Mouse (Mus musculus): ENCODE data around the gene Dnmt3l. TPM values are rescaled to one million over a fixed set of nuclear protein-coding genes. Genes with fewer than 3 reads are reported as not detected.
"Not testable (repeated sequence)": the region's sequence is repeated elsewhere in the genome, so short reads cannot be mapped to it uniquely, and the experiment has no call there.

Dnmt3l gene
- total and polyA plus RNA-seq, 2 experiments from 2014 or later = not detected

DNA sequence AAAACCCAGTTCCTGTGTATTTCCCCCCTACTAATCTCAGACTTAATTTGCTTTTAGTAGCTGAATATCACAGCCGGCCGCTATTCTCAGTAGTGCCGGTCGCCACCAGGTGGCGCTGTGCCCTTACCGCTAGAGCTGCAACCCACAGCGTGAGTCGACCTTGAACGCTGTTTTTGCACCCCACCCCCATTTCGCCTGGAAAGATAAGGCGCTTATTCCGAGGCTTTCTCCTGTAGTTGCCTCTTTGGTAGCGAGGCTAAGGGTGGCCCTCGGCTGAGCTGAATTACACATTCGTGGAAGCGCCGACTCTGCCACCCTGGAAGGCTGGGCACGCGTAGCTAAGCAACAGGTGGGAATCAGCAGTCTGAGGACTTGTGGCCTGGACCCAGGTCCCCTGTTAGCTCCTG lies 22.9 kb upstream of the Dnmt3l start:
- Histone ChIP-seq H3K4me2 (ENCODE audit: low read depth, low read length) (peak overlapping the region; percentile 52), H3K27ac (ENCODE audit: low read depth) (peak overlapping the region; percentile 80), H3K9me3 (replicated peaks; ENCODE audit: control insufficient read depth, low read length) (0 out of 2 replicates have a peak, but pooled peaks cover 6% of the 10 kb centered on the region), H3K4me1 (ENCODE audit: control insufficient read depth, insufficient read depth) (no peaks in the 10 kb centered on the region), H3K4me3 (ENCODE audit: low read depth, low read length) (peak overlapping the region; percentile 28), H3K27me3 (ENCODE audit: control insufficient read depth, insufficient read depth, low read length) (no peaks in the 10 kb centered on the region), H3K9ac (replicated peaks; ENCODE audit: low read depth, low read length) (no peak overlapping the region), H3K36me3 (replicated peaks; ENCODE audit: control insufficient read depth, insufficient read depth, low read length) (no peaks in the 10 kb centered on the region)
- TF ChIP-seq EP300 (IDR thresholded peaks at IDR 0.05; ENCODE audit: low read depth) (no peak), CTCF (IDR thresholded peaks at IDR 0.05; ENCODE audit: low read depth) (peak; percentile 95)
- DNase-seq (ENCODE audit: low spot score) = peak; percentile 80
- WGBS = 11% methylated on average over 19 of the region's 19 CpGs
- peak; percentile 86 for ATAC-seq (ENCODE audit: insufficient read depth, low read depth)

- Histone ChIP-seq H3K36me3 (replicated peaks; ENCODE audit: control insufficient read depth, insufficient read depth, low read length) (no peaks in the 10 kb centered on the region), H3K27me3 (ENCODE audit: control insufficient read depth, insufficient read depth, low read length) (no peaks in the 10 kb centered on the region), H3K27ac (ENCODE audit: low read depth) (peak overlapping the region; percentile 80), H3K9me3 (replicated peaks; ENCODE audit: control insufficient read depth, low read length) (0 out of 2 replicates have a peak, but pooled peaks cover 6% of the 10 kb centered on the region), H3K4me3 (ENCODE audit: low read depth, low read length) (no peak overlapping the region), H3K9ac (replicated peaks; ENCODE audit: low read depth, low read length) (0 out of 2 replicates have a peak overlapping the region, but pooled peaks have one; percentile 20), H3K4me1 (ENCODE audit: control insufficient read depth, insufficient read depth) (no peaks in the 10 kb centered on the region), H3K4me2 (ENCODE audit: low read depth, low read length) (peak overlapping the region; percentile 52)
- 77% methylated on average over 4 of the region's 4 CpGs for WGBS
- ATAC-seq (ENCODE audit: insufficient read depth, low read depth) = peak; percentile 49
- DNase-seq (ENCODE audit: low spot score) = no peak
- TF ChIP-seq EP300 (IDR thresholded peaks at IDR 0.05; ENCODE audit: low read depth) = no peak
- no peak for TF ChIP-seq CTCF (IDR thresholded peaks at IDR 0.05; ENCODE audit: low read depth)
These were observed 22.5 kb upstream of the Dnmt3l start for GRCm38 (mm10) chr10:78019291-78019690.

DNA sequence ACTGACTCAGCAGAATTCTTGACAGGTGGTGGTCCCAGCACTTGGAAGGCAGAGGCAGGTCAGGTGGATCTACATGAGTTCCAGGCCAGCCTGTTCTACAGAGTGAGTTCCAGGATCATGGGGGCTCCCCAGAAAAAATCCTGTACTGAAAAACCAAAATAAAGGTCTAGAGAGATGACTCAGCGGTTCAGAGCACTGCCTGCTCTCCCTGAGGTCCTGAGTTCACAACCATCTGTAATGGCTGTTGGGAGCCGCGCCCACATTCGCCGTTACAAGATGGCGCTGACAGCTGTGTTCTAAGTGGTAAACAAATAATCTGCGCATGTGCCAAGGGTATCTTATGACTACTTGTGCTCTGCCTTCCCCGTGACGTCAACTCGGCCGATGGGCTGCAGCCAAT lies 21.8 kb upstream of the Dnmt3l start:
- WGBS = 98% methylated on average over 6 of the region's 11 CpGs
- ATAC-seq (ENCODE audit: insufficient read depth, low read depth); H3K4me3 ChIP-seq (ENCODE audit: low read depth, low read length): not testable (repeated sequence)

DNA sequence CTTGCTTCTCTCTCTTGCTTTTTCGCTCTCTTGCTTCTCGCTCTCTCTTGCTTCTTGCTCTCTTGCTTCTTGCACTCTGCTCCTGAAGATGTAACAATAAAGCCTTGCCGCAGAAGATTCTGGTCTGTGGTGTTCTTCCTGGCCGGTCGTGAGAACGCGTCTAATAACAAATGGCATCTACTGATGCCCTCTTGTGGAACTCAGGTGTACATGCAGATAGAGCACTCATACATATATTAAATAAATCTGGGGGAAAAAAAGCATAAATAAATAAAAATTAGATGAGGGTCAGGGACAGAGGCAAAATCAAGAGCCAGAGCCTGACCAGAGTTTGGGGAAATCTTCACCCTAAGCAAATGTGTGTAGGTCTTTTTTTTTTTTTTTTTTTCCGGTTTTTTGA lies 16.3 kb upstream of the Dnmt3l start:
- 63% methylated on average over 6 of the region's 8 CpGs for WGBS
- not testable (repeated sequence) for H3K4me2 ChIP-seq (ENCODE audit: low read depth, low read length)

More for the DNA sequence above, 21.8 kb upstream of the Dnmt3l start:
- H3K27me3 ChIP-seq (ENCODE audit: control insufficient read depth, insufficient read depth, low read length); H3K4me1 ChIP-seq (ENCODE audit: control insufficient read depth, insufficient read depth); H3K9me3 ChIP-seq (replicated peaks; ENCODE audit: control insufficient read depth, low read length); H3K36me3 ChIP-seq (replicated peaks; ENCODE audit: control insufficient read depth, insufficient read depth, low read length); DNase-seq (ENCODE audit: low spot score); H3K9ac ChIP-seq (replicated peaks; ENCODE audit: low read depth, low read length); H3K27ac ChIP-seq (ENCODE audit: low read depth); H3K4me2 ChIP-seq (ENCODE audit: low read depth, low read length): not testable (repeated sequence)

GRCm38 (mm10) chr10:78028129-78028528 lies 13.6 kb upstream of the Dnmt3l start:
- Histone ChIP-seq H3K4me2 (ENCODE audit: low read depth, low read length) (no peak overlapping the region), H3K27me3 (ENCODE audit: control insufficient read depth, insufficient read depth, low read length) (0 out of 2 replicates have a peak, but pooled peaks cover 3% of the 10 kb centered on the region), H3K36me3 (replicated peaks; ENCODE audit: control insufficient read depth, insufficient read depth, low read length) (no peaks in the 10 kb centered on the region), H3K27ac (ENCODE audit: low read depth) (no peak overlapping the region), H3K4me3 (ENCODE audit: low read depth, low read length) (no peak overlapping the region), H3K9ac (replicated peaks; ENCODE audit: low read depth, low read length) (no peak overlapping the region), H3K4me1 (ENCODE audit: control insufficient read depth, insufficient read depth) (no peaks in the 10 kb centered on the region), H3K9me3 (replicated peaks; ENCODE audit: control insufficient read depth, low read length) (no peaks in the 10 kb centered on the region)
- TF ChIP-seq EP300 (IDR thresholded peaks at IDR 0.05; ENCODE audit: low read depth) (no peak), CTCF (IDR thresholded peaks at IDR 0.05; ENCODE audit: low read depth) (peak; percentile 95)
- WGBS = 5% methylated on average over 5 of the region's 5 CpGs
- DNase-seq (ENCODE audit: low spot score) (peak; percentile 72), ATAC-seq (ENCODE audit: insufficient read depth, low read depth) (peak; percentile 64)

More for the DNA sequence above, 16.3 kb upstream of the Dnmt3l start:
- not testable (repeated sequence) for H3K4me1 ChIP-seq (ENCODE audit: control insufficient read depth, insufficient read depth); H3K36me3 ChIP-seq (replicated peaks; ENCODE audit: control insufficient read depth, insufficient read depth, low read length); H3K27me3 ChIP-seq (ENCODE audit: control insufficient read depth, insufficient read depth, low read length); H3K27ac ChIP-seq (ENCODE audit: low read depth); H3K4me3 ChIP-seq (ENCODE audit: low read depth, low read length); H3K9ac ChIP-seq (replicated peaks; ENCODE audit: low read depth, low read length); H3K9me3 ChIP-seq (replicated peaks; ENCODE audit: control insufficient read depth, low read length); DNase-seq (ENCODE audit: low spot score); ATAC-seq (ENCODE audit: insufficient read depth, low read depth)
- TF ChIP-seq CTCF (IDR thresholded peaks at IDR 0.05; ENCODE audit: low read depth) = peak; percentile 45

GRCm38 (mm10) chr10:78029080-78029479 lies 12.7 kb upstream of the Dnmt3l start:
- Histone ChIP-seq H3K9me3 (replicated peaks; ENCODE audit: control insufficient read depth, low read length) (no peaks in the 10 kb centered on the region), H3K27ac (ENCODE audit: low read depth) (no peak overlapping the region), H3K36me3 (replicated peaks; ENCODE audit: control insufficient read depth, insufficient read depth, low read length) (no peaks in the 10 kb centered on the region), H3K4me1 (ENCODE audit: control insufficient read depth, insufficient read depth) (no peaks in the 10 kb centered on the region), H3K4me3 (ENCODE audit: low read depth, low read length) (no peak overlapping the region), H3K4me2 (ENCODE audit: low read depth, low read length) (no peak overlapping the region), H3K27me3 (ENCODE audit: control insufficient read depth, insufficient read depth, low read length) (0 out of 2 replicates have a peak, but pooled peaks cover 3% of the 10 kb centered on the region), H3K9ac (replicated peaks; ENCODE audit: low read depth, low read length) (no peak overlapping the region)
- DNase-seq (ENCODE audit: low spot score) (no peak), ATAC-seq (ENCODE audit: insufficient read depth, low read depth) (no peak)
- 90% methylated on average over 1 of the region's 1 CpGs for WGBS
- no peak for TF ChIP-seq CTCF (IDR thresholded peaks at IDR 0.05; ENCODE audit: low read depth)
- no peak for TF ChIP-seq EP300 (IDR thresholded peaks at IDR 0.05; ENCODE audit: low read depth)

All from heart, postnatal 0 days (tissue).